Mouse (Mus musculus) E14TG2a.4 (cell line): ENCODE results near the gene Nptxr.
A peak's percentile ranks its signal among the peaks of the same experiment; 100 is the strongest.

Experiments
- H3K27me3 ChIP-seq: 2 replicates; pipeline ENCODE4 v1.6.1; 2014; ENCODE audit warnings: low read length, control low read depth; ENCODE audit not compliant: insufficient read depth
- H3K36me3 ChIP-seq: 2 replicates; pipeline ENCODE4 v1.6.1; 2014; ENCODE audit warnings: low read length, control low read depth; ENCODE audit not compliant: insufficient read depth
- H3K4me1 ChIP-seq: replicated peaks from 2 replicates; pipeline ENCODE4 v1.6.1; 2014; ENCODE audit warnings: low read depth, low read length, control low read depth
- H3K4me3 ChIP-seq: replicated peaks from 2 replicates; pipeline ENCODE4 v1.5.1; 2014; ENCODE audit warnings: mild to moderate bottlenecking, low read length
- H3K9me3 ChIP-seq: 2 replicates; pipeline ENCODE4 v1.6.1; 2014; ENCODE audit warnings: low read length, control low read depth
- CTCF ChIP-seq: conservative IDR thresholded peaks from 2 replicates; pipeline ENCODE4 v1.5.1; 2014; ENCODE audit warnings: low read length
- NANOG ChIP-seq: IDR thresholded peaks from 2 replicates; pipeline ENCODE4 v1.6.1; 2014; ENCODE audit warnings: borderline replicate concordance, low read length, mixed read lengths
- POU5F1 ChIP-seq: IDR thresholded peaks from 2 replicates; pipeline ENCODE4 v1.6.1; 2014; ENCODE audit warnings: low read length, borderline replicate concordance

Gene Nptxr

DNA sequence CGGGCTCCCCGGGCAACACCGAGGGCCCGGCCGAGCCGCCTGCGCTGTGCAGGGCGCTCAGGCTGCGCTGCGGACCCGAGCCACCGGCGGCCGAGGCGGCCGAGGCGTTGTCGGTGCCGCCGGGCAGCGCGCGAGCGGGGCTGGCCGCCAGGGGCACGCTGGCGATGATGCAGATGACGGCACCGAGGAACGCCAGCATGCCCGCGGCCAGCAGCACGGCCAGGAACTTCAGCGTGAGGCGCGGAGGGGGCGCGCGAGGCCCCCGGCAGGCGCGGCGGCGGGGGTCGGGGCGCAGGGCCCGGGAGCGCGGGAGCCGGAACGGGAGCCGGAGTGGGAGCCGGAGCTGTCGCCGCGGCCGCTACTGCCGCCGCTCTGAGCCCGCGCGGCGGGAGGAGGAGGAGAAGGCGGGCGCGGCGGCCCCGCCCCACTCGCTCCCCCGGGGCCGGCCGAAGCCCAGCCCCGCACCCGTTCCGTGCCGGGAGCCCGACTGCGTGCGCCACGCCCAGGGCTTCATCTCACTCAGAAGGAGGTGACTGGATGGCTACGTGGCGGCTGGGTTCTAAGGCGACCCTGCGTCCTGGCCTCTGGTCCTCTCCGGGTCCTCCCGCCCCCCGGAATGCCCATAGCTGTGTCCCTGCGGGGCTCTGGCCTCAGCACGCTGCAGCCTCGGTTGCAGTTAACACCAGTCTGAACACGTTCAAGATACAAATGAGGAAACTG is at the start of gene Nptxr:
TSS of gene Nptxr (minus strand) at position 415 of the 720 bp plus-strand sequence.
- Histone ChIP-seq H3K36me3 (no peaks in the 10 kb centered on the region), H3K9me3 (no peaks in the 10 kb centered on the region), H3K4me1 (peaks cover 32% of the 10 kb centered on the region), H3K4me3 (peak within 1 kb of the TSS; percentile 82), H3K27me3 (peaks cover 90% of the 10 kb centered on the region)
- TF ChIP-seq POU5F1 (no peak), CTCF (no peak), NANOG (no peak)

DNA sequence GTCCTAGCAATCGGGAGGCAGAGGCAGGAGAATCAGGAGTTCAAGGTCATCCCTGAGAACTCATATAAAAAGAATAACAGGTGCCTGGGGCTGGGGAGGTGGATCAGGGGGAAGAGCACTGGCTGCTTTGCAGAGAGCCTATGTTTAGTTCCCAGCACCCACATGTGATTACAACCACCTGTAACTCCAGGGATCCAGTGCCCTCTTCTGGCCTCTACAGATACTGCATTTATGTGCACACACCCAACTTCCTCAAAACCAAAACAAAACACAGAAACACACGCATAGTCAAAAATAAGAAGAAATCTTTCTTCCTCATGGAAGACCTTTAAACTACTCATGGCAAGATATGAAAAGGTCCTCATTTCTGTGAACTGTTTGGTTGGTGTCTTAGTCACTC is 45.6 kb upstream of the Nptxr start:
- Histone ChIP-seq H3K4me3 (no peak overlapping the region), H3K9me3 (peaks cover 7% of the 10 kb centered on the region; the same call in 1 of the 2 replicates), H3K27me3 (no peaks in the 10 kb centered on the region), H3K4me1 (peaks cover 77% of the 10 kb centered on the region), H3K36me3 (peaks cover 34% of the 10 kb centered on the region)
- TF ChIP-seq CTCF (peak; percentile 27), POU5F1 (no peak)

DNA sequence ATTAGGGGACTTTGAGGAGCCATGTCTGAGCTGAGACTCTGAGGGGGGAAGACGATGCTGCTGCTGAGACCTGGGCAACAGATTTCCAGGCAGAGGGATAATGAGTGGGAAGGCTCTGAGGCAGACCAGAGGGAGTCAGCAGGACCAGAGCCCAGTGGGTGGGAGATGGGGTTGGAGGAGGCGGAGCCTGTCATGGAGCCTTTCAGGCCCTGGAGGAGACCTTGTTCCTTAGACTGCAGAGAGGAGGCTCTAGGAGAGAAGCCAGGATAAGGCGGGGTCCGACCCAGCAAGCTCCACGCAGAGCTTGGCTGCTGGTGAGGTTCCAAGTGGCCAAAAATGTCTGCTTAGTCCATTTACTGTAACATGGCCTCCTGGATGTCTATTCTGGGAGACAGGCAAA is 42.5 kb upstream of the Nptxr start:
- Histone ChIP-seq H3K36me3 (peaks cover 49% of the 10 kb centered on the region), H3K4me3 (peak overlapping the region; percentile 79), H3K9me3 (peaks cover 7% of the 10 kb centered on the region; the same call in 1 of the 2 replicates), H3K4me1 (peaks cover 76% of the 10 kb centered on the region), H3K27me3 (no peaks in the 10 kb centered on the region)
- TF ChIP-seq POU5F1 (no peak), CTCF (no peak), NANOG (no peak)

DNA sequence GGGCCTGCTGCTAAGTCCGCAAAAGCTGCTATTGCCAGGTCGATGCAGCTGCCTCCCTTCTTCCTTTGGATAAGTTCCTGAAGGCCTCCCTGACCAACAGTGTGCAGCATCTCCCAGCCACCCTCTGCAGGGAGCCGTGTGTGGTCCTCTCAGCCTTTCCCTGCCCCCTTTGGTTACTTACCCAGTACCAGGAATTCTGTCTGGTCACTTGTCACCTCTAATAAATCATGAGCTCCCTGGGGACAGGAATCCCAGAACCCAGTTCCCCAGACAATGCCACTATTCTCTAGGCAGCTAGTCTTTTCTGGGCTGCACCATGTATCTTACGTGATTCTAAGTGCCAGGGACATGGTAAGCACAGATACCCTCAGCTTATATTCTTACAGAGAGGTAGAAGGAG is 41.4 kb upstream of the Nptxr start:
- Histone ChIP-seq H3K4me1 (peaks cover 67% of the 10 kb centered on the region), H3K4me3 (peak overlapping the region; percentile 71), H3K36me3 (peaks cover 39% of the 10 kb centered on the region), H3K9me3 (peaks cover 7% of the 10 kb centered on the region; the same call in 1 of the 2 replicates), H3K27me3 (no peaks in the 10 kb centered on the region)
- no peak for TF ChIP-seq CTCF
- no peak for TF ChIP-seq POU5F1
- TF ChIP-seq NANOG, result no peak

- Histone ChIP-seq H3K36me3 (peaks cover 19% of the 10 kb centered on the region), H3K27me3 (peaks cover 14% of the 10 kb centered on the region), H3K4me1 (peaks cover 42% of the 10 kb centered on the region), H3K9me3 (no peaks in the 10 kb centered on the region), H3K4me3 (peak overlapping the region; percentile 68)
- TF ChIP-seq NANOG (no peak), POU5F1 (no peak)
Observed at GRCm38 (mm10) chr15:79842985-79843384, 38.4 kb upstream of the Nptxr start.

GRCm38 (mm10) chr15:79840281-79840680 is 35.7 kb upstream of the Nptxr start:
- peaks cover 34% of the 10 kb centered on the region for H3K4me1 ChIP-seq
- no peak for TF ChIP-seq POU5F1
- TF ChIP-seq NANOG, result no peak
- TF ChIP-seq CTCF, result no peak
- no peak overlapping the region for H3K4me3 ChIP-seq
- no peaks in the 10 kb centered on the region for H3K9me3 ChIP-seq
- H3K36me3 ChIP-seq, result peaks cover 17% of the 10 kb centered on the region
- peaks cover 14% of the 10 kb centered on the region for H3K27me3 ChIP-seq

- Histone ChIP-seq H3K4me3 (0 out of 2 replicates have a peak overlapping the region, but pooled peaks have one; percentile 41), H3K9me3 (no peaks in the 10 kb centered on the region), H3K27me3 (peaks cover 7% of the 10 kb centered on the region), H3K4me1 (peaks cover 49% of the 10 kb centered on the region), H3K36me3 (peaks cover 30% of the 10 kb centered on the region)
- TF ChIP-seq CTCF (no peak), POU5F1 (no peak), NANOG (no peak)
Observed at GRCm38 (mm10) chr15:79834881-79835260, 30.3 kb upstream of the Nptxr start.

GRCm38 (mm10) chr15:79834130-79834880 is 29.7 kb upstream of the Nptxr start, which contains the start of the genes Npcd and Cbx6:
TSS of gene Npcd (minus strand) at chr15:79834237.
TSS of gene Cbx6 (minus strand) at chr15:79834688.
- Histone ChIP-seq H3K4me1 (peaks cover 54% of the 10 kb centered on the region), H3K27me3 (peaks cover 7% of the 10 kb centered on the region; the same call in 1 of the 2 replicates), H3K4me3 (peak within 1 kb of the TSS; percentile 91), H3K9me3 (no peaks in the 10 kb centered on the region), H3K36me3 (peaks cover 36% of the 10 kb centered on the region)
- TF ChIP-seq CTCF (no peak), NANOG (no peak), POU5F1 (no peak)
